Mouse (Mus musculus): Measurements from ENCODE around the gene Pigf. TPM values are rescaled to one million over a fixed set of nuclear protein-coding genes. Genes with fewer than 3 reads are reported as not detected.
A peak's percentile ranks its signal among the peaks of the same experiment; 100 is the strongest.

The Pigf gene
- polyA plus RNA-seq, 1 experiment, result 14.8 TPM

GRCm38 (mm10) chr17:86988601-86989184, 36.5 kb downstream of the Pigf start:
- no peak for TF ChIP-seq CEBPB (IDR thresholded peaks at IDR 0.05; ENCODE audit: insufficient read depth, poor library complexity, severe bottlenecking)
- no peak for TF ChIP-seq POLR2A (IDR thresholded peaks at IDR 0.05; ENCODE audit: insufficient read length, low read depth)
- TF ChIP-seq MAX (IDR thresholded peaks at IDR 0.05; ENCODE audit: low read depth), result no peak
- TF ChIP-seq SRF (IDR thresholded peaks at IDR 0.05; ENCODE audit: control insufficient read depth, insufficient read length, low read depth), result no peak
- peak; percentile 47 for TF ChIP-seq POLR2AphosphoS2 (IDR thresholded peaks at IDR 0.05; ENCODE audit: insufficient read length, low read depth)
- no peak for TF ChIP-seq REST (IDR thresholded peaks at IDR 0.05; ENCODE audit: insufficient read depth, insufficient read length)
- peak; percentile 95 for TF ChIP-seq TCF12 (IDR thresholded peaks at IDR 0.05; ENCODE audit: insufficient read depth, poor library complexity, severe bottlenecking)
- no peak for TF ChIP-seq USF1 (IDR thresholded peaks at IDR 0.05; ENCODE audit: low read depth)
- no peak for TF ChIP-seq E2F4 (IDR thresholded peaks at IDR 0.05; ENCODE audit: insufficient read depth)
- TF ChIP-seq TCF3 (IDR thresholded peaks at IDR 0.05; ENCODE audit: insufficient read length, low read depth), result peak; percentile 61
- peak in 2 of 3 experiments; percentile 87 to 100 for TF ChIP-seq MYOG (IDR thresholded peaks at IDR 0.05; ENCODE audit: control insufficient read depth in 1 of 3, insufficient read depth in 1 of 3, insufficient read length in 2 of 3, low read depth in 2 of 3)
- peak; percentile 75 to 98 (median 87) for TF ChIP-seq MYOD1 (IDR thresholded peaks at IDR 0.05; ENCODE audit: control insufficient read depth in 1 of 3, insufficient read length in 2 of 3, low read depth in 2 of 3)
- no peak overlapping the region for H3K4me3 ChIP-seq
- peaks cover 48% of the 10 kb centered on the region for H3K79me2 ChIP-seq (ENCODE audit: control insufficient read depth, insufficient read depth)
- peaks cover 7% of the 10 kb centered on the region for H3K36me3 ChIP-seq (ENCODE audit: control insufficient read depth, insufficient read depth)
- no peak overlapping the region for H3ac ChIP-seq (ENCODE audit: control insufficient read depth, insufficient read length)
- H3K27me3 ChIP-seq (ENCODE audit: control insufficient read depth, insufficient read depth, insufficient read length), result no peaks in the 10 kb centered on the region
- peak overlapping the region; percentile 63 for H3K4me2 ChIP-seq (ENCODE audit: low read depth)

- Histone ChIP-seq H3K4me2 (ENCODE audit: low read depth) (peak overlapping the region; percentile 2), H3K27me3 (ENCODE audit: control insufficient read depth, insufficient read depth, insufficient read length) (no peaks in the 10 kb centered on the region), H3K36me3 (ENCODE audit: control insufficient read depth, insufficient read depth) (peaks cover 7% of the 10 kb centered on the region), H3K4me3 (no peak overlapping the region), H3K79me2 (ENCODE audit: control insufficient read depth, insufficient read depth) (peaks cover 48% of the 10 kb centered on the region), H3ac (ENCODE audit: control insufficient read depth, insufficient read length) (no peak overlapping the region)
- no peak for TF ChIP-seq SRF (IDR thresholded peaks at IDR 0.05; ENCODE audit: control insufficient read depth, insufficient read length, low read depth)
Observed at GRCm38 (mm10) chr17:86988161-86988560, 37.0 kb downstream of the Pigf start.

DNA sequence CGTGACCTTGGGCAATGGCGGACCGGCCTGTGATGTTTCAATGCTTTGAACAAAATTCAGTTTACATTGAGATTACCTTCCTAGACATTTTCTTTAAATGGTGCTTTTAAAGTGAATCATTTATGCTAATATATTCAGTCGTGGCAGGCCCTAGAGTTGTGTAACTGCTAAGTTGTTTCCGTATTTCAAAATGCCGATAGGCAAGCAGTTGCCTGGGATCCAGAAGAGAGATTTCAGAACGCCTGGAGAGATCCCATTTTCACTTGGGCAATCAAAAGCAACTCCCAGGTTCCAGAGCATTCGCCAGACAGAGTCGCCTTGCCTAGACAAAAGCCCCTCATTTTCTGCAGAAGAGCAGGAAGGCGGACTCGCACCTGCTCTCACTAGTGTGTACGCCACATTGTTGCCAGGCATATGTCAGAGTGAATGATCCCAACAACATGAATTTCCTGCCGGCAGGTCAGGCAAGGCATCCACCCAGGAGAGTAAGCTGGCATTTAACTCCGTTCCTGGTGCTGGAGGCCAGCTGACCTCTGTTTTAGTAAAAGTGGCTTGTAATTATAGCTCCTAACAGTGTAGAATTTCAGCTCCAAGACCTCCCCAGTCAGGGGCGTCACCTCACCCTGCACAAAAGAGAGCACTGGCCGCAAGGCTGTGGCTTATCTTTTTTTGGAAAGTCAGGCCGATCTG, 38.6 kb downstream of the Pigf start:
- Histone ChIP-seq H3K27me3 (ENCODE audit: control insufficient read depth, insufficient read depth, insufficient read length) (no peaks in the 10 kb centered on the region), H3K36me3 (ENCODE audit: control insufficient read depth, insufficient read depth) (peaks cover under 1% of the 10 kb centered on the region), H3K79me2 (ENCODE audit: control insufficient read depth, insufficient read depth) (peaks cover 43% of the 10 kb centered on the region), H3ac (ENCODE audit: control insufficient read depth, insufficient read length) (no peak overlapping the region), H3K4me3 (no peak overlapping the region), H3K4me2 (ENCODE audit: low read depth) (peak overlapping the region; percentile 18)
- TF ChIP-seq POLR2A (IDR thresholded peaks at IDR 0.05; ENCODE audit: insufficient read length, low read depth), result no peak
- peak in 2 of 3 experiments; percentile 7 to 45 for TF ChIP-seq MYOG (IDR thresholded peaks at IDR 0.05; ENCODE audit: control insufficient read depth in 1 of 3, insufficient read depth in 1 of 3, insufficient read length in 2 of 3, low read depth in 2 of 3)
- TF ChIP-seq MYOD1 (IDR thresholded peaks at IDR 0.05; ENCODE audit: control insufficient read depth in 1 of 3, insufficient read length in 2 of 3, low read depth in 2 of 3), result peak in 2 of 3 experiments; percentile 20 to 41

- Histone ChIP-seq H3K79me2 (ENCODE audit: control insufficient read depth, insufficient read depth) (peaks cover 37% of the 10 kb centered on the region), H3K27me3 (ENCODE audit: control insufficient read depth, insufficient read depth, insufficient read length) (no peaks in the 10 kb centered on the region), H3K36me3 (ENCODE audit: control insufficient read depth, insufficient read depth) (peaks cover 18% of the 10 kb centered on the region), H3K4me2 (ENCODE audit: low read depth) (no peak overlapping the region), H3ac (ENCODE audit: control insufficient read depth, insufficient read length) (no peak overlapping the region), H3K4me3 (no peak overlapping the region)
- TF ChIP-seq MAX (IDR thresholded peaks at IDR 0.05; ENCODE audit: low read depth) (no peak), REST (IDR thresholded peaks at IDR 0.05; ENCODE audit: insufficient read depth, insufficient read length) (no peak), POLR2A (IDR thresholded peaks at IDR 0.05; ENCODE audit: insufficient read length, low read depth) (no peak), TCF12 (IDR thresholded peaks at IDR 0.05; ENCODE audit: insufficient read depth, poor library complexity, severe bottlenecking) (no peak), E2F4 (IDR thresholded peaks at IDR 0.05; ENCODE audit: insufficient read depth) (no peak)
Observed at GRCm38 (mm10) chr17:86982497-86982896, 42.7 kb downstream of the Pigf start.

DNA sequence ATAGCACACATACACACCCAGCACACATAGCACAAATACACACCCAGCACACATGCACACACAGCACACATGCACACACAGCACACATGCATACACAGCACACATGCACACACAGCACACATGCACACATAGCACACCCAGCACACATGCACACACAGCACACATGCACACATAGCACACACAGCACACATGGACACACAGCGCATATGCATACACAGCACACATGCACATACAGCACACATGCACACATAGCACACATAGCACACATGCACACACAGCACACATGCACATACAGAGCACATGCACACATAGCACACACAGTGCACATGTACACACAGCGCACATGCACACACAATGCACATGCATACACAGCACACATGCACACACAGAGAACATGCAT, 43.5 kb downstream of the Pigf start:
- peaks cover 43% of the 10 kb centered on the region for H3K79me2 ChIP-seq (ENCODE audit: control insufficient read depth, insufficient read depth)
- TF ChIP-seq POLR2AphosphoS2 (IDR thresholded peaks at IDR 0.05; ENCODE audit: insufficient read length, low read depth) (peak; percentile 78), POLR2A (IDR thresholded peaks at IDR 0.05; ENCODE audit: insufficient read length, low read depth) (peak; percentile 55), CEBPB (IDR thresholded peaks at IDR 0.05; ENCODE audit: insufficient read depth, poor library complexity, severe bottlenecking) (no peak)
- no peak overlapping the region for H3ac ChIP-seq (ENCODE audit: control insufficient read depth, insufficient read length)

More for the DNA sequence above, 43.5 kb downstream of the Pigf start:
- H3K27me3 ChIP-seq (ENCODE audit: control insufficient read depth, insufficient read depth, insufficient read length), result no peaks in the 10 kb centered on the region
- no peak overlapping the region for H3K4me3 ChIP-seq
- H3K4me2 ChIP-seq (ENCODE audit: low read depth), result no peak overlapping the region
- H3K36me3 ChIP-seq (ENCODE audit: control insufficient read depth, insufficient read depth), result peaks cover 22% of the 10 kb centered on the region

All from myocyte (in vitro differentiated cells).